Mouse (Mus musculus): ENCODE measurements around the gene Fkbp2.
A peak's percentile ranks its signal among the peaks of the same experiment; 100 is the strongest.
"Not testable (repeated sequence)": the region's sequence is repeated elsewhere in the genome, so short reads cannot be mapped to it uniquely, and the experiment has no call there.

The Fkbp2 gene

GRCm38 (mm10) chr19:6991166-6991565 is 10.9 kb upstream of the Fkbp2 start:
- DNase-seq (ENCODE audit: low spot score in 2 of 2) = not testable (repeated sequence)

GRCm38 (mm10) chr19:6990712-6991111 is 10.4 kb upstream of the Fkbp2 start:
- DNase-seq (ENCODE audit: low spot score in 2 of 2) = no peak

GRCm38 (mm10) chr19:6989251-6989650 is 8.9 kb upstream of the Fkbp2 start:
- peak in 1 of 2 experiments; percentile 71 for DNase-seq (ENCODE audit: low spot score in 2 of 2)

- no peak for DNase-seq (ENCODE audit: low spot score in 2 of 2)
These were observed 7.6 kb upstream of the Fkbp2 start for GRCm38 (mm10) chr19:6987904-6988285.

GRCm38 (mm10) chr19:6987061-6987903 is 7.0 kb upstream of the Fkbp2 start, which contains the start of gene Vegfb:
Gene Vegfb, minus strand, starts transcription at chr19:6987651.
- DNase-seq (ENCODE audit: low spot score in 2 of 2) = peak; percentile 48 to 74

GRCm38 (mm10) chr19:6985951-6986708 is 5.8 kb upstream of the Fkbp2 start:
- DNase-seq (ENCODE audit: low spot score in 2 of 2) = no peak

GRCm38 (mm10) chr19:6985300-6985699 is 5.0 kb upstream of the Fkbp2 start:
- no peak for DNase-seq (ENCODE audit: low spot score in 2 of 2)

GRCm38 (mm10) chr19:6983621-6984020 is 3.3 kb upstream of the Fkbp2 start:
- no peak for DNase-seq (ENCODE audit: low spot score in 2 of 2)

- DNase-seq (ENCODE audit: low spot score in 2 of 2) = no peak
These were observed 1.2 kb upstream of the Fkbp2 start for GRCm38 (mm10) chr19:6981465-6981864.

GRCm38 (mm10) chr19:6979486-6980380 is 568 bp downstream of the Fkbp2 start:
- DNase-seq (ENCODE audit: low spot score in 2 of 2) = peak; percentile 99 to 100

- no peak for DNase-seq (ENCODE audit: low spot score in 2 of 2)
These were observed 1.3 kb downstream of the Fkbp2 start for GRCm38 (mm10) chr19:6979001-6979479.

GRCm38 (mm10) chr19:6978639-6978974 is 1.7 kb downstream of the Fkbp2 start:
- no peak for DNase-seq (ENCODE audit: low spot score in 2 of 2)

GRCm38 (mm10) chr19:6977759-6978638 is 2.3 kb downstream of the Fkbp2 start:
- no peak for DNase-seq (ENCODE audit: low spot score in 2 of 2)

- DNase-seq (ENCODE audit: low spot score in 2 of 2) = peak in 1 of 2 experiments; percentile 54
These were observed 4.5 kb downstream of the Fkbp2 start, which contains the start of gene Plcb3 for GRCm38 (mm10) chr19:6975537-6976521. Gene Plcb3, minus strand, starts transcription at chr19:6976470.

- DNase-seq (ENCODE audit: low spot score in 2 of 2) = peak; percentile 78 to 88
These were observed 5.8 kb downstream of the Fkbp2 start, which contains the start of gene Ppp1r14b for GRCm38 (mm10) chr19:6974211-6975205. Gene Ppp1r14b, plus strand, starts transcription at chr19:6974968.

GRCm38 (mm10) chr19:6973581-6974190 is 6.6 kb downstream of the Fkbp2 start:
- DNase-seq (ENCODE audit: low spot score in 2 of 2) = no peak

- no peak for DNase-seq (ENCODE audit: low spot score in 2 of 2)
These were observed 7.9 kb downstream of the Fkbp2 start for GRCm38 (mm10) chr19:6972247-6972917.
